Mouse (Mus musculus): Measurements from ENCODE around the gene Rmnd5b. TPM values are rescaled to one million over a fixed set of nuclear protein-coding genes. Genes with fewer than 3 reads are reported as not detected.

The Rmnd5b gene
- polyA plus RNA-seq (2014; fragmentation: Illumina TruSeq; extraction: RNeasy Lipid Tissue Mini Kit (QIAGEN cat#74804); ENCODE audit: low read depth, low replicate concordance), result 13.9 TPM

DNA sequence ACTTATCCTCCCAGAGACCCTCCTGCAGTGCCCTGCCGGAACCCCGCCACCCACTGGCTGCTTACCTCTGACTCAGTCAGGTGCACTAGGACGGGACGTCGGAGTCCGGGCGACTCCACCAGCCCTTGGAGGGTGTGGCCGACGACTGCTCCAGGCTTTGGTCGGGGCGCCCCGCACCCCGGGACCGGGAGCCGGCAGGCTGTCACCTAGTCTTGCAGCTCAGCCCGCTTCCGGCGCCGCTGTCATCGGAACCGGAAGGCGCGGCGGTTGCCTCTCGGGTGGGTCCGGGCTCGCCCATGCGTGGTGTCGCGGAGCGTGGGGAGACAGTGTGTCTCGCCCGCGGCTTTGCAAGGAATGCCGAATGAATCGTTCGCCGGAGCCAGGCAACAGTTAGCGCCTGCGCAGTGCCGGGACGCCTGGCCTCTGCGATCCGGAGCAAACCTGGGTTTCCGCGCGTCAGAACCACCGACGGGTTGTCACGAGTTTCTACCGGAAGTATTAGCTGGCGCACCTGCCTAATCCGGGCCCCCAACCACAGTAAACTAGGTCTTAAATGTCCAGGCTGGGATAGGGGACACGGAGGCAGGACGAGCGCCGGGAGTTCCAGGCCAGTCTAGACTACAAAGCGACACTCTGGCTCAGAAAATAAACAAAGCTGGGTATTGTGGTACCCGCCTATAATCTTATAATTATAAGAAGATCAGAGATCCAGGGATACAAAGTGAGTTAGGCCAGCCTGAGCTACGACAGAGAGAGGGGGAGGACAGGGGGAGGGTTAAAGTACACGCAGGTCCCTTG is at the start of gene Rmnd5b:
Gene Rmnd5b (minus strand): TSS at position 372 of the 798 bp plus-strand sequence.

DNA sequence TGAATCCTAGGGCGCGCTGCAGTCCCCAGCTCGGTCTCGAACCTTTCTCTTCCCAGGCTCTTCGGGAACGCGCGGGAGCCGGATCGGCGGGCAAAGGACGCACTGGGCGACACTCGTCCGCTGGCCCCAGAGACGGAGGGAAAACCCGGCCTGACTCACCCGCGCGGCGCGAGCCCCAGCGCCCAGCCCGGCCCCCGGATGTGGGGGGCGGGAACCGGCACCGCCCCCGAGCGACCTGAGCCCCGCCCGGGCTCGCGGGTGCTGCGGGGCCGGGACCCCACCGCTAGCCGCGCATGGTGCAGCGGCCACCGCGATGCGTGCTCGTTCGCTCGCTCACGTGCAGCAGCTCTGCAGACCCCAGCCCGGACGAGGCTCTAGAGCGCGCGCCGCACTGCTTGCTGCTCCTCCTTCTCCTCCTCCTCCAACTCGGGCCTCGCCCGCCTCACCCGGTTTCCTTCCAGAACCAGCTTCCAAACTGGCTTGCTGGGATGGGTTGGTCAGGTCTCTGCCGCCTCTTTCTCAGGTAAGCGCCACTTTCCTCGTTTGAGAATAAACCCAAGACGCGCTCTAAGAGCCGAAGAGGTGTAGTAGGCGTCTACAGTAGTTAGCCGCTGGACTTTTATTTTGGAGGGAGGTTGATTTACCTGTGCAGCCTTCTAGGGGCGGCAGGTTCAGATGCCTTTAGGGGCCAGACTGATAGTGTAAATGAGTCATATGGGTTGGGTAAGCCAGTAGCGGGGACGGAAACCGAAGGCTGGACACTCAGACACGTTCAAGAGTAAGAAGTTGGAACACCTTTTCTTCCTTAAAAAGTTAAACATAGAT is 15.2 kb upstream of the Rmnd5b start, which contains the start of the genes N4bp3 and D930048N14Rik:
Gene N4bp3 (minus strand): TSS at position 152 of the 825 bp plus-strand sequence.
Gene D930048N14Rik (plus strand): TSS at position 264 of the 825 bp plus-strand sequence.

DNA sequence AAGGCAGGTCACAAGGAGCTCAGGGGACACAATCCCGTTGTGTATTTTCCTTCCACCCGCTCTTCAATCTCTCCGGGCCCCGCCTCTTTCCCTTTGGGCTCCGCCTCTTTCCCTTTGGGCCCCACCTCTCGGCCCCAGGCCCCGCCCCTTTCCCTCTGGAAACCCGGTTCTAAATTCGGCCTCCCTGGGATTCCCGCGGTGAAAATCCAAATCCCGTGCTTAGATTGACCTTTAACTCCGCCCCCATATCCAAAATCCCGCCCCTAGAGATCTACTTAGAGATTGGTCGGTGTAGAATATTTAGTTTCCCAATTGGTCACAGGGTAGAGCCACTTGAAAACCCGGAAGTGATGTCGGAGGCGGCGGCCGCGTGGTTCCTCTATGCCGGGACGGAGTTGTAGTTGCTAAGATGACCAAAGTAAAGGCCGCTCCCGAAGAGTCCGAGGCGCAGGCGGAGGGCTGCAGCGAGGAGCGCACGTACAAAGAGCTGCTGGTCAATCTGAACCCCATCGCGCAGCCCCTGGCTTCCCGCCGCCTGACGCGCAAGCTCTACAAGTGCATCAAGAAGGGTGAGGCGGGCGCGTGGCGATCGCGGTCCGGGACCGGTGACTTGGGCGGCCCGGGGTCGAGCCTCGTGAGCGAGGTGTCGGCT is 16.2 kb downstream of the Rmnd5b start, which contains the start of gene Nhp2:
Gene Nhp2 (plus strand): TSS at position 327 of the 652 bp plus-strand sequence.

DNA sequence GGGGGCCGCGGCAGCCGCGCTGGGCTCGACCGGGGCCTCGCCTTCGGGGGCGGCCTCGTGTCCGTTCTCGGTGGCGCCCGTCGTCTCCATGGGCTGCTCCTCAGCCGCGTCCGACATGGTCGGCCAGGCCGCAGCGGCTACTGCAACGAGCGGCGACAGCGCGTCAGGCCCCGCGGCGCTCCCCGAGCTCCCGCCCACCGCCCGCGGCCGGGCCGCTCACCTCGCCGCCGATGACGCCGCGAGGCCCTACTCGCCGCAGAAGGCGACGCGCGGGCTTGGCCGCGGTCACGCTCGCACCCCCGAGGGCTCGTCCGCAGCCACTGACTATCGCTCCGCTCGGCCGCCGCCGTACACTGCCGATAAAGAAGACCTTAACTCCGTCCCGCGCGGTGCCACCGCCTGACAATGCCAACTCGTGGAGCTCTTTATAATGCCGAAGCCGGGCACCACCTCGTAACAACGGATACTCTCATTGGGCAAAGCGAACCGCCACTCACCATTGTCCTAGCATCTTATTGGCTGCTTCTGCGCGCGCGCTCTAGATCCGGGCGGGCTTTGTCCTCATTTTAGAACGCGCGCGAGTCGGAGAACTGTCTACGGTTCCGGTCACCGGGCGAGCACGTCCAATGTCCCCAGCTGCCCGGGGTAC is 29.1 kb downstream of the Rmnd5b start, which contains the start of gene Hnrnpab:
Gene Hnrnpab (minus strand): TSS at position 401 of the 649 bp plus-strand sequence.

DNA sequence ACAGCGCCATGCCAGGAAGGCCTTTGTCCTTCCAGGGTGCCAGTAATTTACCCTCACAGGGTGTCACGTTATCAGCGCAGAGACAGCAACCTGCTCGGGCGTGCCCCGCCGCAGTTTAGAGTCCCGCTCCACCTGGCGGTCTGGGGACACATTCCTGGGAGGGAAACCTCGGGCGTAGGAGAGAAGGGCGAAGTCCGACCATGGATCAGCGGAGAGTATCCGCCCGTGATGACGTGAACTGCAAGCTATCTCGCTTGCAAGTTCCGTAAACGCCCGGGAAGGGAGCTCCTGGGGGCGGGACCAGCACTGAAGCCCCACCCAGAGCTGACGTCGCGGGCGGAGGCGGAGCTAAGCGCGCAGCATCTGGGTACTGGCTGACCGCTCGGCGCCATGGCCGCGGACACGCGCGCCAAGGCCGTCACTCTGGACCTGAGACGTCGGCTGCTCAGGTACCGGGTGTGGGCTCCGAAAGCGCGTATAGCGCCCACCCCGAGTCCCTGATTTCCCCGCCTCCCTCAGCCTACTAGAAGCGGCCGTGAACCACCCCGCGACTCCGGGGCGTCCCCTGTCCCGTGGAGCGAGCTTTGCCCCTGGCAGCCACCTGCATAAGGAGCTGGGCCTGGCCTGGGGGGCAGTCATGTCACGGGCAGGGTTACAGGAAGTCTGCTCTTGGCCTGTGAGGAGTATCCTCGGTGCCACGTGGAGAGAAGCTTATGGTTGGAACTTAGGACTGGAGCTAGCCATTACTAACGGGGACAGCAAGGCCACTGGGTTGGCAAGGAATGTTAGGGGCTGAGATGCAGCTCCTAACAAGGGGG is 51.1 kb downstream of the Rmnd5b start, which contains the start of gene Phykpl:
Gene Phykpl (plus strand): TSS at position 327 of the 818 bp plus-strand sequence.

Other genes with a start within 250 kb of the Rmnd5b start
- 23.4 TPM for gene Phykpl, start 51.1 kb downstream of the Rmnd5b start, polyA plus RNA-seq (2014; fragmentation: Illumina TruSeq; extraction: RNeasy Lipid Tissue Mini Kit (QIAGEN cat#74804); ENCODE audit: low read depth, low replicate concordance)
- 434 TPM for gene Hnrnpab, start 29.0 kb downstream of the Rmnd5b start, polyA plus RNA-seq (2014; fragmentation: Illumina TruSeq; extraction: RNeasy Lipid Tissue Mini Kit (QIAGEN cat#74804); ENCODE audit: low read depth, low replicate concordance)
- 1.8 TPM for gene Nhp2, start 16.2 kb downstream of the Rmnd5b start, polyA plus RNA-seq (2014; fragmentation: Illumina TruSeq; extraction: RNeasy Lipid Tissue Mini Kit (QIAGEN cat#74804); ENCODE audit: low read depth, low replicate concordance)
- not detected for gene N4bp3, start 14.9 kb upstream of the Rmnd5b start, polyA plus RNA-seq (2014; fragmentation: Illumina TruSeq; extraction: RNeasy Lipid Tissue Mini Kit (QIAGEN cat#74804); ENCODE audit: low read depth, low replicate concordance)
- 0.47 TPM for gene D930048N14Rik, start 15.1 kb upstream of the Rmnd5b start, polyA plus RNA-seq (2014; fragmentation: Illumina TruSeq; extraction: RNeasy Lipid Tissue Mini Kit (QIAGEN cat#74804); ENCODE audit: low read depth, low replicate concordance)
- 104 TPM for gene 0610009B22Rik, start 53.0 kb upstream of the Rmnd5b start, polyA plus RNA-seq (2014; fragmentation: Illumina TruSeq; extraction: RNeasy Lipid Tissue Mini Kit (QIAGEN cat#74804); ENCODE audit: low read depth, low replicate concordance)
- gene Sec24a, start 127.7 kb upstream of the Rmnd5b start, polyA plus RNA-seq (2014; fragmentation: Illumina TruSeq; extraction: RNeasy Lipid Tissue Mini Kit (QIAGEN cat#74804); ENCODE audit: low read depth, low replicate concordance), result 41.9 TPM
- gene Sar1b, start 127.8 kb upstream of the Rmnd5b start, polyA plus RNA-seq (2014; fragmentation: Illumina TruSeq; extraction: RNeasy Lipid Tissue Mini Kit (QIAGEN cat#74804); ENCODE audit: low read depth, low replicate concordance), result 341 TPM
- 6.2 TPM for gene Jade2, start 221.8 kb upstream of the Rmnd5b start, polyA plus RNA-seq (2014; fragmentation: Illumina TruSeq; extraction: RNeasy Lipid Tissue Mini Kit (QIAGEN cat#74804); ENCODE audit: low read depth, low replicate concordance)